Mouse (Mus musculus) liver, embryonic 18 days (tissue): ENCODE data around the gene Macf1. TPM values are rescaled to one million over a fixed set of nuclear protein-coding genes. Genes with fewer than 3 reads are reported as not detected.

ENCODE experiments used
- polyA plus RNA-seq: library from polyadenylated mRNA; depleted of rRNA; stranded (reverse); fragments of >200 nt; gene quantifications from 2 replicates; pipeline ENCODE4 v1.2.3, GENCODE M21; 2012; rRNA removed

Macf1 gene
- 17.3 and 18.5 TPM in 2 replicates for polyA plus RNA-seq

GRCm38 (mm10) chr4:123684260-123684659 is at the start of gene Macf1:
TSS of gene Macf1 (minus strand) at chr4:123684360.

DNA sequence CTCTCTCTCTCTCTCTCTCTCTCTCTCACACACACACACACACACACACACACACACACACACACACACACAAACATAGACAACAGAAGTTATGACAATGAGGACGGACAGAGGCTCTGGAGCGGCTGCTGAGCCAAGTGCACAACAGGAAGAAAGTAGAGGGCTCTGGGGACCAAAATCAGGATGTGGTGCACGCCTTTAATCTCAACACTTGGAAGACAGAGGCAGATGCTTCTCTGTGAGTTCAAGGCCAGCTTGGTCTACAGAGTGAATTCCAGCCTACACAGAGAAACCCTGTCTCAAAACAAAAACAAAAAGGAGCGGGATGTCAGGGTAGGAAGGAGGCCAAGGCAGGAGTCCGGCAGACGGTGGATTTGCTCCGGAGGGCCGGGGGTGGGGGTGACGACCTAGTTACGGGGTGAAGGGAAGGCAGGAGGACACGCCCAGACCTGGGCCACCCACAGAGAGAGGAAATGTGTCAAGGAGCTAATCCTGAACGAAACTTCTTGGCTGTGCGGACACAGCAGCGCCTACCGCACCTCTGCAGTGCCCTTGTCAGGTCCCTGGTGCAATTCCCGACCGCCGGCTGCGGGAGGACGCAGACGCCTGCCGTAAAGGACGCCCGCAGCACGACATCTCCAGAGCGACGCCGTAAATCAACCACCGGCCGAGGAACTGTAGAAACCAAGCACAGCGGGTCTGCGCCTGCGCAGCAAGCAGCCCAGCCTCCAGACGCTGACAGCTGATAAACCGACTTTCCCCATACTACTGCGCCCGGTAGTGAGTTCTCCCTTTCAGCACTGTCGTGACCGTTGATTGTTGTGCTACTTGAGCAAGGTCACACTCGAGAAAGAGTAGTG is 33.6 kb upstream of the Macf1 start, which contains the start of gene Ndufs5:
Ndufs5 (minus strand) TSS at position 629 of the 860 bp plus-strand sequence.

GRCm38 (mm10) chr4:123342642-123343470 is 341.3 kb downstream of the Macf1 start, which contains the start of gene Bmp8a:
TSS of gene Bmp8a (minus strand) at chr4:123343252.

GRCm38 (mm10) chr4:123323534-123323933 is 360.6 kb downstream of the Macf1 start, which contains the start of gene Oxct2a:
TSS of gene Oxct2a (minus strand) at chr4:123323634.

Other genes starting within 250 kb of the Macf1 start
- 125 and 130 TPM in 2 replicates for gene Ndufs5, start 33.8 kb upstream of the Macf1 start, polyA plus RNA-seq
- 13.7 and 14.0 TPM in 2 replicates for gene Akirin1, start 66.0 kb upstream of the Macf1 start, polyA plus RNA-seq
- not detected in 2 replicates for gene Rhbdl2, start 103.5 kb upstream of the Macf1 start, polyA plus RNA-seq
- gene 4933427I04Rik, start 175.3 kb upstream of the Macf1 start, polyA plus RNA-seq = not detected in 2 replicates
- 11.0 and 23.1 TPM in 2 replicates for gene Mycbp, start 220.5 kb upstream of the Macf1 start, polyA plus RNA-seq
- gene Rragc, start 233.1 kb upstream of the Macf1 start, polyA plus RNA-seq = 21.0 and 21.6 TPM in 2 replicates
- gene 4930535I16Rik, start 233.7 kb upstream of the Macf1 start, polyA plus RNA-seq = 0.07 and 0.23 TPM in 2 replicates